Mouse (Mus musculus) kidney, postnatal 25 days (tissue): ENCODE measurements around the gene Syndig1.

Experiments
- DNase-seq, 2 experiments: peaks; one replicate each; pipeline ENCODE4 v3.0.0; 2021; ENCODE audit warnings: mixed read lengths in 2 of 2

Syndig1 gene

DNA sequence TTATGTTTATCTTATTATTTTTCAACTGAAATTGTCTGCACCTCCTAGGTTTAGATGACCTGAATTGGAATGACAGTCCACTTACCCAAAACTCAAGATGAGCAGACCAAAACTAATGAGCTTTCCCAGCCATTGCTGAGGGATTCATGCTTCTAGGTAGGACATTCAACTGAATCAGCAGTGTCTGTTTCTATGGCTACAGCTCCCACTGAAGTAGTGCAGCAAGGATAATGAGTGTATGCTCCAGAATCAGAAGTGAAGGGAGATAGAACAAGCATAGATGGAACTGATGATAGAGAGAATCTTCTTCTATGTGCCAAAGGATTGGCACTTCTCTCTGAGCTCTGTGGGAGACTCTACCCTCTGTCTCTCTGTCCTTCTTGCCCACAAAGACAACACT is 158.6 kb downstream of the Syndig1 start:
- DNase-seq = no peak

DNA sequence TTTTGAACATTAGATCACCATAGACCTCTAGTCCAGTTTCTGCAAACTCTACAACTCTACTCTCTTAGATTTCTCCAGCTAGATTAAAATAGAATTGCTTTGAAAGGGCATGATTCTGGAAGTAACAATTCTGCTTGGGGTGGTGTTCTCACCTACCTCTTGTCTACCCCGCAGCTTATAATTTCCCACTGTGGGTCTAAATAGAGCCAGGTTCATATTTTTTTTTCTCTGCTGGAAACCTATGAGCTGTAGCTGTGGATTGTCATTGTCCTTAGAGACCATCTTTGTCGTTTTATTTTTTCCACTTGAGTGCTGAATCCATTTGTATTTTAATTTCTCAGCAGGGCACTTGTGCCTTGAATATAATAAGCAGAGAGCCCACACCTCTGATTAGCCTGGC is 162.5 kb downstream of the Syndig1 start:
- DNase-seq = no peak

GRCm38 (mm10) chr2:149992921-149993320 is 163.9 kb downstream of the Syndig1 start:
- DNase-seq = peak; percentile 41 to 66

- no peak for DNase-seq
Observed at GRCm38 (mm10) chr2:149996382-149996964, 167.5 kb downstream of the Syndig1 start.

GRCm38 (mm10) chr2:149997657-149998056 is 168.6 kb downstream of the Syndig1 start:
- DNase-seq = no peak

DNA sequence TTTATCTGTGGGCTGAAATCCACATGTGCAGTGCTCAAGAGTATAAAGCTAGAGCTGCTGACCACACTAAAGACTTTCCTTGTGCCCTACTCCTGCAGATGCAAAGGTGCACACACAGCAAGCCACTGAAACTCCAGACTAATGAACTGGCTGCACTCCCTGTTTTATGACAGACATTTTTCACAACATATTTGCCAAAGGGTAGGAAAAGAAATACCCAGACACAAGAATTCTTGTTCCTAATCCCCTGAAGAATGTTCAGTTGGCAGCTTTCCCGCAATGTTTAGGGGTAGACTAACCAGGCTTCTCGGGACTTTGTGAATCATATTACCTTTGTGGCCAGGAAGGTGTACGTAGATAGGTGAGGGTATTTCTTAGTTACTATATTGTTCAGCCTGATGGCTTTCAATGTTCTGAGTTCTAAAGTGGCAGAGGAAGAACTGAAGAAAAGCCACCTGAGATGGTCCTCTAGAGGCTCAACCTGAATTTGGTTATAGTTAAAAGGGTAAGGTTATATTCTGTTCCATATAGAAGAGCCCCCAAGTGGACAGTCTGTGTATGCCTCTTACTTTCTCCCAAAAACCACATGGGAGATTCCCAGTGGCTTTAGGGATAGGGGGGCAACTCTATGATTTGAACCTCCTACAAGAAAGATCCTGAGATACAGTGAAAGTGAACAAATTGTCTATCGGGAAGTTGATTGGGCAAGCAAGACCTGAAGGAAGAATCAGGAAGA is 169.5 kb downstream of the Syndig1 start:
- DNase-seq = no peak

- DNase-seq = no peak
Observed at GRCm38 (mm10) chr2:150000564-150000963, 171.6 kb downstream of the Syndig1 start.

DNA sequence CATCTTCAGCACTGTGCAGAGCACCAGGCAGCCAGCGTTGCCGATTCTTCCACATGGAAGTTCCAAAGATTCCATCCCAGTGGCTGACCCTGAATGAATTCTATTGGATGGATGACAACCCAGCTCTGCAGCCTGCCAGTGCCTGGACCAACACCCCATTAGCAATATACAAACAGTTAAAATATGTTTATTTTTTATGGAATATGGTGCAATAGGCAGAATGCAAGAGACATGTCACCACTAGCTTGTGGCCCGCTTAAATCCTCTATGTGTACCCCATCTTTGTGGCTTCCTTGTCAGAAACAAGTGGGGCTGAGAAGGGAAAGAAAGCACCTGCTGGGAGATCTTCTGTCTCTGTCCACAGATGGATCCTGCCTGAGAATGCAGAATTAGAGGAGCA is 174.5 kb downstream of the Syndig1 start:
- DNase-seq = no peak

DNA sequence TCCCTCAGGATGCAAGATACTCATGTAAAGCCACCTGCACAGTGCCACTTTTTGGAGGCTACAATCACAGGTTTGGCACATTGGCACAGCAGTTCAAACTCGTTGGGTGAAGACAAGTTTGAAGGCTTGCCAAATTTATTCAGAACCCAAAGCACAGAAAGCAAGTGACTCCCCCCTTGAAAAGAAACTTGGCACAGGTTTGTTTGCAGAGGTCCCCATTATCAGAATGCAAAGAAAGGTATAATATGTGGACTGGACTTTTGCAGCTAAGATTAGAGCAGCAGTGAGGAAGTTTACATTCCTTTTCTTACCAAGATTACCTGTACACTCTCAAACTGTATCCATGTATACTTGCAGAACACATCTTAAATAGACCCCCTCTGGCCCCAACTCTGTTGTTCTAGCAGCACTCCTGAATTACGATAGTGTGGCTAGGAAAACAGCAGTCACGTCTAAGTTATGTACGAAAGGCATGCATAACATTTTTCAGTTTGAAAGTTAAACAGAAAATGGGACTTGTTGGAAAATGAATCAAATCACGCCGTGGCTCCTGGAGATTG is 183.9 kb downstream of the Syndig1 start:
- no peak for DNase-seq

GRCm38 (mm10) chr2:150013785-150014184 is 184.8 kb downstream of the Syndig1 start:
- DNase-seq = no peak

DNA sequence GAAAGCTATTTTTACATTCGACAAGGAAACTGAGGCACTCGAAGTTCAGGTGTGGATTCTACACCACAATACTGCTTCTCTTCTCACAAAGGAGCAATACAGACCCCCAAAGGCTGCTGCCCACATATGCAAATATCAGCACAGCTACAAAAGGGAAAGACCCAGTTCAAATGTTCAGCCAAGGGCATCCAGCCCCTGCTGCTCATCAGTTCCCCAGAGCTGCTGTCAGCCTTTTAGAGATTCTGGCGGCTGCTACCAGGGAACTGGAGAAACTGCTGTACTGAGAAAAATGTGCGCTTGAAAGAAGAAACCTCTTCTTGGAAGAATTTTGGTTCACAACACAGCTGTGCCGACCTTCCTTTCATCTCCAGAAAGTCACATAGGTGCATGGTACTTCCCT is 187.3 kb downstream of the Syndig1 start:
- DNase-seq = no peak

DNA sequence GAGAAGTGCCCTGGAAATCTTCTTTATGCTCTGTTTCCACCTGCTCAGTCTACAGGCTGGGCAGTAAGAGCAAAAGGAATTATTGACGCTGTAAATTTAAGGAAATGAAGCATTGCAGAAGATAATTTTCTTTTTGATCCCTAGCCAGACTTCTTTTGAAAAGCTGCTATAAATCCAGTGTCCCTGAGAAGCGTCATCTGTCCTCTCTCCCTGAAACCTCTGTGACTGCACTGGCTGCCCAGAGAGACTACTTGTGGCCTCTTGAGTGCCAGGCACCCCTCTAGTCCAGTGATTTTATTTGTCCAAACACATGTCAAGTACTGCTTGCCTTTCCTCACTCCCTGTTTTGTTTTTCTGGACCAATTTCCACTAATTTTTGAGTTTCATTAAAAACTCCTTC is 191.7 kb downstream of the Syndig1 start:
- DNase-seq = no peak

GRCm38 (mm10) chr2:150023873-150024339 is 194.9 kb downstream of the Syndig1 start:
- no peak for DNase-seq

GRCm38 (mm10) chr2:150043531-150043930 is 214.5 kb downstream of the Syndig1 start:
- no peak for DNase-seq
